Mouse (Mus musculus) heart, embryonic 12.5 days (tissue): Measurements from ENCODE around the gene Wdr93. TPM values are rescaled to one million over a fixed set of nuclear protein-coding genes. Genes with fewer than 3 reads are reported as not detected.
A peak's percentile ranks its signal among the peaks of the same experiment; 100 is the strongest.

ENCODE experiments used
- ATAC-seq: fragments of 200-750 bp; cut with Nextera tagmentation; 2 replicates; pipeline ENCODE4 v1.8.0; 2017; ENCODE audit warnings: moderate TSS enrichment, moderate library complexity; ENCODE audit not compliant: insufficient number of reproducible peaks, low FRiP score
- H3K27ac ChIP-seq: fragments of 300-500 bp; sonication (generic); 2 replicates; pipeline ENCODE4 v1.5.1; 2016; ENCODE audit warnings: mild to moderate bottlenecking, moderate library complexity; ENCODE audit not compliant: poor library complexity, severe bottlenecking
- H3K27me3 ChIP-seq: fragments of 300-500 bp; sonication (generic); replicated peaks from 2 replicates; pipeline ENCODE4 v1.6.1; 2016; ENCODE audit warnings: mild to moderate bottlenecking, moderate library complexity
- H3K36me3 ChIP-seq: fragments of 300-500 bp; sonication (generic); 2 replicates; pipeline ENCODE4 v1.6.1; 2016; ENCODE audit warnings: mild to moderate bottlenecking, moderate library complexity
- H3K4me1 ChIP-seq: fragments of 300-500 bp; sonication (generic); replicated peaks from 2 replicates; pipeline ENCODE4 v1.6.1; 2016; ENCODE audit warnings: mild to moderate bottlenecking
- H3K4me2 ChIP-seq: fragments of 300-500 bp; sonication (generic); 2 replicates; pipeline ENCODE4 v1.6.1; 2016; ENCODE audit warnings: mild to moderate bottlenecking, moderate library complexity
- H3K4me3 ChIP-seq: fragments of 300-500 bp; sonication (generic); 2 replicates; pipeline ENCODE4 v1.5.1; 2016; ENCODE audit warnings: mild to moderate bottlenecking
- H3K9ac ChIP-seq: fragments of 300-500 bp; sonication (generic); 2 replicates; pipeline ENCODE4 v1.6.1; 2016; ENCODE audit warnings: mild to moderate bottlenecking, moderate library complexity
- H3K9me3 ChIP-seq: fragments of 300-500 bp; sonication (generic); replicated peaks from 2 replicates; pipeline ENCODE4 v1.6.1; 2016; ENCODE audit warnings: mild to moderate bottlenecking, moderate library complexity
- WGBS: fragments of 180-500 bp; shearing (Covaris S2); methylation state at CpG from one replicate; pipeline ENCODE4 v1.1.7; 2016; 5-methylcytosine and 5-hydroxymethylcytosine counted together
- polyA plus RNA-seq: library from polyadenylated mRNA; unstranded; fragments of >200 nt; fragmentation: Nextera tagmentation; extraction: Ambion mirVana; gene quantifications from 2 replicates; pipeline ENCODE4 v1.2.1, GENCODE M21; 2016

The Wdr93 gene
- polyA plus RNA-seq, 1 experiment from 2014 or later, result 4.4 TPM

- 63% methylated on average over 6 of the region's 6 CpGs for WGBS
- Histone ChIP-seq H3K9ac (no peak overlapping the region), H3K4me3 (no peak overlapping the region), H3K4me1 (0 out of 2 replicates have a peak, but pooled peaks cover 3% of the 10 kb centered on the region), H3K9me3 (no peaks in the 10 kb centered on the region), H3K4me2 (no peak overlapping the region), H3K36me3 (no peaks in the 10 kb centered on the region), H3K27ac (no peak overlapping the region), H3K27me3 (no peaks in the 10 kb centered on the region)
- no peak for ATAC-seq
Measured at GRCm38 (mm10) chr7:79747659-79748058, 4.7 kb downstream of the Wdr93 start.

- Histone ChIP-seq H3K4me2 (no peak overlapping the region), H3K27me3 (no peaks in the 10 kb centered on the region), H3K36me3 (no peaks in the 10 kb centered on the region), H3K4me1 (no peaks in the 10 kb centered on the region), H3K4me3 (no peak overlapping the region), H3K9me3 (no peaks in the 10 kb centered on the region), H3K9ac (no peak overlapping the region), H3K27ac (no peak overlapping the region)
- 82% methylated on average over 6 of the region's 6 CpGs for WGBS
- no peak for ATAC-seq
Measured at GRCm38 (mm10) chr7:79749511-79749910, 6.5 kb downstream of the Wdr93 start.

GRCm38 (mm10) chr7:79756334-79756733 lies 13.4 kb downstream of the Wdr93 start:
- Histone ChIP-seq H3K4me1 (no peaks in the 10 kb centered on the region), H3K36me3 (no peaks in the 10 kb centered on the region), H3K4me3 (no peak overlapping the region), H3K9ac (no peak overlapping the region), H3K27me3 (no peaks in the 10 kb centered on the region), H3K9me3 (no peaks in the 10 kb centered on the region), H3K27ac (no peak overlapping the region), H3K4me2 (no peak overlapping the region)
- ATAC-seq, result no peak
- WGBS, result 38% methylated on average over 2 of the region's 2 CpGs

- no peak overlapping the region for H3K4me3 ChIP-seq
- H3K27me3 ChIP-seq, result no peaks in the 10 kb centered on the region
- WGBS, result 53% methylated on average over 6 of the region's 6 CpGs
- ATAC-seq, result no peak
- no peaks in the 10 kb centered on the region for H3K9me3 ChIP-seq
- 0 out of 2 replicates have a peak, but pooled peaks cover 2% of the 10 kb centered on the region for H3K4me1 ChIP-seq
- H3K4me2 ChIP-seq, result no peak overlapping the region
- H3K27ac ChIP-seq, result no peak overlapping the region
- no peaks in the 10 kb centered on the region for H3K36me3 ChIP-seq
- no peak overlapping the region for H3K9ac ChIP-seq
Measured at GRCm38 (mm10) chr7:79758176-79758575, 15.2 kb downstream of the Wdr93 start.

GRCm38 (mm10) chr7:79759766-79760165 lies 16.8 kb downstream of the Wdr93 start:
- H3K4me1 ChIP-seq, result 0 out of 2 replicates have a peak, but pooled peaks cover 2% of the 10 kb centered on the region
- ATAC-seq, result no peak
- no peak overlapping the region for H3K4me3 ChIP-seq
- H3K27ac ChIP-seq, result no peak overlapping the region
- no peak overlapping the region for H3K9ac ChIP-seq
- no peaks in the 10 kb centered on the region for H3K36me3 ChIP-seq
- H3K4me2 ChIP-seq, result no peak overlapping the region
- H3K9me3 ChIP-seq, result no peaks in the 10 kb centered on the region
- no peaks in the 10 kb centered on the region for H3K27me3 ChIP-seq

DNA sequence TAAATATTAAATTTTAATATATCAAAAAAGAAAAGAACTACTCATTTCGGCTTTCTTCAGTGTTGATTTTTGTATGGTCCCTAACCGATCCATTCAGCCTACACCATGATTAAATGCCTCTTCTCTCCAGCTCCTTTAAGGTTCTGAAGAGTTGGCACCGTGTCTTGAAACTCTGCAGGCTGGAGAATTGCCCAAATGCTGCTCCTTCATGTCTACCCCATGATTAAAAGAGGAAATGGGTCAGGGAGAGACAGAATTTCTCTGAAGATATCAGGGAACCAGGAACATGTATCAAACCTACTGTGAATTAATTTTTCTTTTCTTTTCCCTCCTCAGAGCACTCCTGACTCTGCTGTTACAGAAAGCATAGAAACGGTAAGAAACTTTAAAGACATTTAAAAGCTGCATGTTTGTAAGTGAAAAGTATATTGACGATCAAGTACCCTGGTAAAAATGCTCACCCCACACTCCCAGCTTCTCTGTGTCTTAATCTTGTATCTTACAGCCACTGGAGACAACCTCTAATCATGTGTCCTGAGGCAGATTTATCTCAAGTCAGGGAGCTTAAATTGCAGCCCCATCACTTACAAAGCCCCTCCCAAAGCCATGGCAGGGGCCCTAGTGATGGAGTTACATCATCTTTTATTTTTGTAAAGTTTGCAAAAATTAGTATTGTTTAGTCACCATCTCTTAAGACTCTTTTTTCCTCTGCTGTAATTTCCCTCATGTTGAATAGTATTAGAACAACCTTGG lies 18.3 kb downstream of the Wdr93 start:
- no peaks in the 10 kb centered on the region for H3K9me3 ChIP-seq
- H3K27ac ChIP-seq, result no peak overlapping the region
- no peaks in the 10 kb centered on the region for H3K27me3 ChIP-seq
- no peaks in the 10 kb centered on the region for H3K36me3 ChIP-seq
- H3K9ac ChIP-seq, result no peak overlapping the region
- no peak for ATAC-seq
- no peak overlapping the region for H3K4me2 ChIP-seq
- H3K4me1 ChIP-seq, result 0 out of 2 replicates have a peak, but pooled peaks cover 2% of the 10 kb centered on the region
- WGBS, result 59% methylated on average over 5 of the region's 5 CpGs
- no peak overlapping the region for H3K4me3 ChIP-seq

GRCm38 (mm10) chr7:79762106-79762505 lies 19.1 kb downstream of the Wdr93 start:
- no peaks in the 10 kb centered on the region for H3K36me3 ChIP-seq
- no peak overlapping the region for H3K9ac ChIP-seq
- H3K4me3 ChIP-seq, result no peak overlapping the region
- no peak for ATAC-seq
- H3K4me1 ChIP-seq, result 0 out of 2 replicates have a peak, but pooled peaks cover 2% of the 10 kb centered on the region
- H3K27ac ChIP-seq, result no peak overlapping the region
- H3K27me3 ChIP-seq, result no peaks in the 10 kb centered on the region
- H3K4me2 ChIP-seq, result no peak overlapping the region
- WGBS, result 70% methylated on average over 8 of the region's 8 CpGs
- no peaks in the 10 kb centered on the region for H3K9me3 ChIP-seq

GRCm38 (mm10) chr7:79765991-79766390 lies 23.0 kb downstream of the Wdr93 start:
- H3K4me1 ChIP-seq, result peaks cover 8% of the 10 kb centered on the region; the same call in 1 of the 2 replicates
- WGBS, result 33% methylated on average over 1 of the region's 1 CpGs
- H3K27me3 ChIP-seq, result no peaks in the 10 kb centered on the region
- no peak overlapping the region for H3K4me3 ChIP-seq
- H3K9ac ChIP-seq, result no peak overlapping the region
- H3K27ac ChIP-seq, result no peak overlapping the region
- H3K36me3 ChIP-seq, result no peaks in the 10 kb centered on the region
- no peak overlapping the region for H3K4me2 ChIP-seq
- no peak for ATAC-seq
- no peaks in the 10 kb centered on the region for H3K9me3 ChIP-seq

- Histone ChIP-seq H3K27me3 (no peaks in the 10 kb centered on the region), H3K9me3 (no peaks in the 10 kb centered on the region), H3K27ac (no peak overlapping the region), H3K9ac (no peak overlapping the region), H3K4me2 (no peak overlapping the region), H3K36me3 (no peaks in the 10 kb centered on the region), H3K4me3 (no peak overlapping the region), H3K4me1 (peaks cover 29% of the 10 kb centered on the region)
- no peak for ATAC-seq
- WGBS, result 80% methylated on average over 3 of the region's 3 CpGs
Measured at GRCm38 (mm10) chr7:79769664-79770063, 26.7 kb downstream of the Wdr93 start.

DNA sequence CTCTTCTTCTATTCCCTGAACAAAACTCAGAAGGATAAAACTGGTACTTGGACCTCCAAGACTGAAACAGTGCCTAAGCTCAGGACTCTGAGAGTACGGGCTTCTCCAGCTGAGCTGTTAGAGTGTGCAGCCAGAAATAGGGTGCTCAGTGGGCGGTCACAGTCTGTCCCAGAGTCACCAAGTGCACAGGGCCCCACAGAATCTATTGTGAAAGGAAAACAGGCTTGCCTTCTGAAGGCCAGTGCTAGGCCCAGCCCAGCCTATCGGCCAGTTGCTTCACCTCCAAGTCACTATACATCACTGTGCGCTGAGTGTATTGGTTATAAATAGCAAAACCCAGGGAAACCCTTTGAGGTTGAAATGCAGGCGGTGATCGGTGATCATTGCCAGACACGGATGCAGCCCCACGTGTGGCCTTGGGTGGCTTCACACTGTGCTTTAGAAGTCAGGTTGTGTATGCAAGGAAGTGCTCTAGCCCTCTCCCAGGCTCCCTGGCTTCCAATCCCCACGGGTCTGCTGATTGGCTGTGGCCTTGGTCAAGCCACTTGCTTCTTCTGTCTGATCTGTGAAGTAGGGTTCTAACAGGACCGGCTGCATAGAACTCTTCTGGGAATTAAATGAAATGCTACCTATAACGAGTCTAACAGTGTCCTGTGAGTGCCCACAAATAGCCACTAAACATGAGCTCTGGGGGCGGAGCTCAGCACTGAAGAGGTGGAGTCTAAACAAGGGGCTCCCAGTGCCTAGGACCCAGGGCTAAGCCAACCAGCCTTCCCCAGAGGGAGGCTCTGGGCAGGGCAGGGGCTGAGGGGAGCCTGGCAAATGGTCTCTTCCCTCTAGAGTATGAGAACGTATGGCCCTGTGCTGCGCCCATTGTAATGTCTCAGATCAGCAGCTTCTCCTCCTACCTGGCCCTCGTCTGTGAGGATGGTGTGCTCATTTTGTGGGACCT lies 28.9 kb downstream of the Wdr93 start:
- WGBS, result 32% methylated on average over 15 of the region's 15 CpGs
- H3K4me1 ChIP-seq, result peaks cover 29% of the 10 kb centered on the region
- H3K36me3 ChIP-seq, result no peaks in the 10 kb centered on the region
- H3K4me3 ChIP-seq, result no peak overlapping the region
- no peaks in the 10 kb centered on the region for H3K9me3 ChIP-seq
- peak overlapping the region; percentile 6 for H3K4me2 ChIP-seq
- no peak overlapping the region for H3K9ac ChIP-seq
- H3K27ac ChIP-seq, result peak overlapping the region; percentile 74
- peak; percentile 69 for ATAC-seq
- H3K27me3 ChIP-seq, result no peaks in the 10 kb centered on the region
